In the genomic region with DNA sequence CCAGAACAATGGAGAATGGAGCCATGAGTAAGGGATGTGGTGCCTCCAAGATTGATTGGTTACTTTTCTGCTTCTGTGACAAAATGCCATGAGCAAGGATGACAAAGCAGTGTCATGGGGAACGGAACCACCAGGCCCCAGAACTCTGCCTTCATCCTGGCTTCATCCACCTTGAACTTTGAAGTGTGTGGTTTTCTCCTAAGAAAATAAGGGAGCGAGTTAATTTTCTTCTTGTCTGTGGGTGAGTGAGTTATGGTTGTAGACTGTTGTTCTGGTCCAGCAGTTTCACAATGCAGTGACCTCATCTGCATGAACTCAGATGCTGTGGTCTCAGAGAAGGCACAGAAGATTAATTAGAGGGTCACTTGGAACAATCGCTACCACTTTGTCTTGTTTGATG, we compare ENCODE assay signal across 7 mouse cellular contexts. TPM values are rescaled to one million over a fixed set of nuclear protein-coding genes. Genes with fewer than 3 reads are reported as not detected.
DNase-seq lines count a peak whose midpoint lies in the region; ATAC-seq lines count a peak whose summit lies in the region.
"Not testable (repeated sequence)": the region's sequence is repeated elsewhere in the genome, so short reads cannot be mapped to it uniquely, and the experiment has no call there.
"Had no signal": no experiment of that assay in that cellular context is flagged by ENCODE, and none has a peak within 500 bp of the region (broad histone marks: within the 10 kb centered on the region; RNA-seq: fewer than 3 reads in every experiment).

No protein-coding gene starts in this region.

- H3K9me3 ChIP-seq in kidney, embryonic 16.5 days (ENCODE audit: low read length), result not testable (repeated sequence)

- 14% methylated on average over 3 of the region's 3 CpGs for WGBS in kidney, embryonic 16.5 days

- not testable (repeated sequence) for ATAC-seq in kidney, embryonic 16.5 days (ENCODE audit: low FRiP score, low TSS enrichment)

- not testable (repeated sequence) for H3K9ac ChIP-seq in kidney, embryonic 16.5 days (replicated peaks; ENCODE audit: low read length)

- H3K36me3 ChIP-seq in kidney, embryonic 16.5 days (ENCODE audit: insufficient read depth, low read length), result not testable (repeated sequence)

- not testable (repeated sequence) for H3K4me2 ChIP-seq in kidney, embryonic 16.5 days (replicated peaks; ENCODE audit: low read depth, low read length)

- H3K27me3 ChIP-seq in kidney, embryonic 16.5 days (ENCODE audit: insufficient read depth, low read length), result not testable (repeated sequence)

- peak; percentile 48 for DNase-seq in NIH3T3 (ENCODE audit: low read depth)
- DNase-seq in kidney, adult 11 months, result peak; percentile 52
- peak; percentile 48 to 66 for DNase-seq in kidney, adult 8-10 months
- DNase-seq in kidney, postnatal 36 days, result peak; percentile 48 to 58
- DNase-seq in neural tube, embryonic 10.5 days (ENCODE audit: extremely low spot score, low spot score), result peak; percentile 28

- not testable (repeated sequence) for H3K4me1 ChIP-seq in kidney, embryonic 16.5 days (ENCODE audit: insufficient read depth, low read length)

- H3K4me3 ChIP-seq in kidney, embryonic 16.5 days (ENCODE audit: low read length), result not testable (repeated sequence)

- H3K27ac ChIP-seq in kidney, embryonic 16.5 days (ENCODE audit: low read length), result peak overlapping the region; percentile 14; the same call in 1 of the 2 replicates

RNA-seq across cellular contexts. Expression of a gene that starts 29.1 kb away (rescaled TPM):
- 145 and 166 TPM in 2 replicates for polyA plus RNA-seq in kidney, embryonic 16.5 days (2015; fragmentation: Nextera tagmentation; extraction: Ambion mirVana)

RNA-seq across cellular contexts. Expression of a gene that starts 29.3 kb away (rescaled TPM):
- polyA plus RNA-seq in kidney, embryonic 16.5 days (2015; fragmentation: Nextera tagmentation; extraction: Ambion mirVana), result 2.1 and 2.2 TPM in 2 replicates
- polyA plus RNA-seq: G1E had no signal
